Mouse (Mus musculus) NIH3T3 (cell line): ENCODE measurements around the gene Prss47.

Experiments
- DNase-seq: peaks from one replicate; pipeline ENCODE4 v3.0.0-alpha.2; 2012; ENCODE audit warnings: low read depth

The Prss47 gene

GRCm38 (mm10) chr13:65052660-65053059 is at the start of gene Prss47:
Gene Prss47, minus strand, starts transcription at chr13:65052760.
- DNase-seq: no peak

DNA sequence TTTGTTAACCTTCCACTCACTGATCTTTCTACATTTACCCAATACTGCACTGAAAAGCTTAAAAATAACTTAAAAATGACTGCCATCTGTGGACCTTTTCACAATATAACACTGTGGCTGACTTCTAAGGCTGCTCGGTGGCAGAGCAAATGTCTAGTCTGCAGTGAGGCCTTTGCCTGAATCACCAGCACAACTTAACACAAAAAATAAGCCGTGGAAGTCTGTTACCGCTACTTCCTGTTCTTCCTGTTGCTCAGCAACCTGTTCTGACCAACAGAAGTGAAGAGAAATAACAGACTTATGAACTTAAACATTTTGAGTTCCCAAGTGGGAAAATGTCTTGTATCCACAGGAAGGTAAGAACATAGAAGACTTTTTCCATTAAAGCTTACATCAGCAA is 48.7 kb upstream of the Prss47 start:
- DNase-seq: no peak

DNA sequence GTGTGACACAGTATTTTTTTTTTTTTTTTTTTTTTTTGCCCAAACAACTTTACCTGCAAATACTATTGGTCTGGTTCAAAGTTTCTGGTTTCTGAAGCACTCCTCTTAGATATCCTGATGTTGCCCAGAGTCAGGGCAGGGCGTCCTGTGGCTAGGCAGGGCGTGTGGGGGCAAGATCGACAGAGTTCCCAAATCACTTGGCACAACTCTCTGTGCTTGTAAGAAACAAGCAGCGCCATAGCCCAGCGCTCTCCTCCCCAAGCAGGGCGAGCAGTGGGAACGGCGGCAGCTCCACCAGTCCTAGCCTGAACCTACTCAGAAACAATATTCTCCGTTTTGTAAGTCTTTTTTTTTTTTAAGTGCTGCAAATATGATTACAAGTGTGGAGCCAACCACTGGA is 48.1 kb upstream of the Prss47 start:
- DNase-seq: no peak

DNA sequence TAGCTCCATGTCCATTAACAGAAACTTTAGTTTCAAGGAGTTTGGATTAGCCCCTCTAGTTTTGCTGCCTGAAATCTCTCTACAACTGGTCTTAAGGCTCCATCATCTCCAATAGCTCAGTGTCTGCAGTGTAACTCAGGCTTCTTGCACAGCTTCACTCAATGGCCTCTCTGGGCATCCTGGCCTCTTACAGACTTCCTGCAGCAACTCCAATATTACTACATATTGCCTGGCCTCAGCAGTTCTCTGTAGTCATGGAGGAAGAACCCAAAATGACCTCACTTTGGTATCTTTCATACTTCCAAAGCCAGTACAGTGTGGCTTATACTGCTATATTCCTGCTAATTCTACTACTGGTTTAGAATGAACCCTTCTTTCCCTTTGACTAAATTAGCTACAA is 44.5 kb upstream of the Prss47 start:
- no peak for DNase-seq

DNA sequence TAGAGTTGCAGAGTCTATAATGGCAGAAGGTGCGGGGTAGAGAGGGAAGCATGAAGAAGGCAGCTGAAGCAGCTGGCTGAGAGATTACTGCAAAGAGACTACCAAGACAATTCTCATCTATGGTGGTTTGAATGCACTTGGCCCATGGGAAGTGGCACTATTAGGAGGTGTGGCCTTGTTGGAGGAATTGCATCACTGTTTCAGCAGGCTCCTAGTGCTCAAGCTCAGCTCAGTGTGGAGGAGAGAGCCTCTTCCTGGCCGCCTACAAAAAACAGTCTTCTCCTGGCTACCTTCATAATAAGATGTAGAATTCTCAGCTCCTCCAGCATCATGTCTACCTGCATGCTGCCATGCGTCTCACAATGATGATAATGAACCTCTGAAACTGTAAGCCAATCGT is 43.4 kb upstream of the Prss47 start:
- no peak for DNase-seq

- DNase-seq: no peak
These were observed 17.4 kb upstream of the Prss47 start for GRCm38 (mm10) chr13:65069969-65070368.

DNA sequence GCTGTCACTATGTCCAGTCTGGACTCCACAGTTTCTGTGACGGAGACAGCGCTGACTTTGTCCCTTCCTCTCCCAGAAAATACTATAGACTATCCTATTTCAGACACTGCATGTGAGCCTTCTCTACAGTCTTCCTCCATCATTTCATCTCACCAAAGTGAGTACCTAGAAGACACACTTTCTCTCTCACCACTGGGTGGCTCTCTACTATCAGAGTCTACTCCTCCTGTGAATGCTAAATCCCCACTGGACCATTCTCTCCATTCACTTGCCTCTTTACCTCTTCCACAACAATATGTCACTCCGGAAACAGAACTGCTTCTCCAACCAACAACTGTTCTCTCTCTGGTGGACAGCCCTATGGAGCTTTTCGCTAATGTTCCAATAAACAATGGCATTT is 17.5 kb downstream of the Prss47 start:
- DNase-seq: peak; percentile 10

DNA sequence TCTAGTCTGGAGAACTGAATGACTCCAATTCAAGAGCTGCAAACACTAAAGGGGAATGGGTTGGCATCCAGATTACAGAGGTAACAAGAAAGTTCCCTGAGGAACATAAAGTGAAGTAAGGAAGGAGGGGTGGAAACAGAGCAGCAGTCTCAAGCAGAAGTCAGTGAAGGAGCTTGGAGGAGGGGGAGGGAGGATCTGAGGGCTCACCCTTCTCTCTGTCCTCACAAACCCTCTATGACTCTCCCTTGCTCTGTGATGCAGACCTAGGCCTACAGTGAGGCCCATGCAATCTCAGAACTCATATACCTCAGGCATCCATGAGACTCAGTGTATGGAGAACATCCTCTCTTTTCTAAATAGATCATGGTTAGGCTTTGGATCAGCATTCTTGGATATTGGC is 19.8 kb downstream of the Prss47 start, which contains the start of gene Spata31d1c:
Gene Spata31d1c, plus strand, starts transcription at position 301 of the 400 bp plus-strand sequence.
- DNase-seq: no peak

DNA sequence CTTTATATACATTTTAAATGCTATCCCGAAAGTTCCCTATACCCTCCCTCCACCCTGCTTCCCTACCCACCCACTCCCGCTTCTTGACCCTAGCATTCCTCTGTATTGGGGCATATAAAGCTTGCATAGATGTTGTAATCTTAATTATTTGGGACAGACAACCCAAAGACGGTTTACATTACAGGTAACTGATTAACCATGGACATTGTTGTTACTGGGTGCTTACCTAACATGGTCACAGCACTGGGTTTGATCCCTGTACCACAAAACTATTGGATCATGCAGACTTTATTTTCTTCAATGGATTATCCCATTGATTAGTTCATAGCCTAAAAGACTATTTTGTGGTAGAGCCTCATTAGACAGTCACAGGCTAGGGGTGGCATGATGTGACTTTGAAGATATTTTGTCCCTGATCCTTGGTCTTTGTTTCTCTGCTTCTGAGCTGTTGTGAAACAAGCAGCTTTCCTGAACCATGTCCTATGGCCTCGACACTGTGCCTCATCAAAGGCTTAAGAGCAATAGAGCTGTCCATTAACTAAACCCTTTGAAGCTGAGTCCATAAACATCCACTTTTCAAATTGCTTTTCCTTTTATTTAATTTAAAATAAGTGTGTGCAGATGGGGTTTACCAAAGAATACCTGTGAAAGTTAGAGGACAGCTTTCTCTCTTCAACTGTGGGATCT is 41.4 kb downstream of the Prss47 start:
- DNase-seq: no peak

- DNase-seq: no peak
These were observed 44.6 kb downstream of the Prss47 start for GRCm38 (mm10) chr13:65007971-65008370.

GRCm38 (mm10) chr13:65006760-65007159 is 45.8 kb downstream of the Prss47 start:
- DNase-seq: no peak

DNA sequence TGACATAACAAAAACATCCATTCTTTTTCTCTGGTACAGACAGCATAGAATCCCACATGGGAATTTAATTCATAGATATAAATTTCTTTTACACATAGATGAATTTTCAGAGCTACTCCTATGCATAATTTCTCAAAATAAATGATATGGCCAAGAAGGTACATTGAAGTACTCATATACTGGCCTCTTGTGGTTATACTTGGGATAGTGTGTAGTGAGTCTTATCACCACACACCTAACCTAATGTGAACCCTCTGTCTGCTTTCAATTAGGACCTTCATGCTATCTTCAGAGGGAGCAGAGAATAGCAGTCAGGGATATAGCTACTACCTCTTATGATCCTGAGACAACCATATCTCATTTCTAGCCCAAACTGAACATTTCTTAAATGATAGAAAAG is 47.1 kb downstream of the Prss47 start:
- DNase-seq: no peak
